Mouse (Mus musculus): ENCODE measurements at regions not wholly inside any gene's neighbourhood (a gene's known extent, or its start where the extent isn't known, plus 50 kb on each side); places are given as distances from the start of the nearest gene placed in this dataset.

- TF ChIP-seq CTCF (IDR thresholded peaks at IDR 0.05; ENCODE audit: extremely low read depth, insufficient read length, insufficient replicate concordance, low read depth, low read length), result no peak
- no peak for TF ChIP-seq POLR2A (IDR thresholded peaks at IDR 0.05; ENCODE audit: low read depth, low read length)
These were observed 135.3 kb upstream of the Arhgap5 start for GRCm38 (mm10) chr12:52368466-52368865.

All from small intestine, adult 2 months (tissue).